Mouse (Mus musculus): ENCODE data around the gene Tmem198b. TPM values are rescaled to one million over a fixed set of nuclear protein-coding genes. Genes with fewer than 3 reads are reported as not detected.
A peak's percentile ranks its signal among the peaks of the same experiment; 100 is the strongest.

Tmem198b gene
- total RNA-seq, 2 experiments from 2014 or later, result 9.4 to 10.9 TPM

GRCm38 (mm10) chr10:128820217-128820616, 16.0 kb upstream of the Tmem198b start:
- Histone ChIP-seq H3K4me3 (no peak overlapping the region), H3K27ac (no peak overlapping the region)
- DNase-seq (ENCODE audit: low spot score in 2 of 2), result peak in 1 of 2 experiments; percentile 55
- no peak for TF ChIP-seq CTCF (conservative IDR thresholded peaks at IDR 0.05)

GRCm38 (mm10) chr10:128817033-128817432, 12.9 kb upstream of the Tmem198b start, which contains the start of gene Sarnp:
Sarnp (plus strand) TSS chr10:128817333.
- DNase-seq (ENCODE audit: low spot score in 2 of 2), result no peak
- Histone ChIP-seq H3K27ac (no peak within 1 kb of the TSS), H3K4me3 (no peak within 1 kb of the TSS)
- TF ChIP-seq CTCF (conservative IDR thresholded peaks at IDR 0.05), result no peak

- DNase-seq (ENCODE audit: low spot score in 2 of 2), result no peak
- 0 out of 2 replicates have a peak overlapping the region, but pooled peaks have one; percentile 4 for H3K27ac ChIP-seq
- peak overlapping the region; percentile 94 for H3K4me3 ChIP-seq
- no peak for TF ChIP-seq CTCF (conservative IDR thresholded peaks at IDR 0.05)
These were observed 2.8 kb upstream of the Tmem198b start for GRCm38 (mm10) chr10:128807018-128807417.

- DNase-seq (ENCODE audit: low spot score in 2 of 2), result no peak
- H3K27ac ChIP-seq, result peak overlapping the region; percentile 46; the same call in 1 of the 2 replicates
- no peak for TF ChIP-seq CTCF (conservative IDR thresholded peaks at IDR 0.05)
- H3K4me3 ChIP-seq, result peak overlapping the region; percentile 94
These were observed 1.9 kb upstream of the Tmem198b start for GRCm38 (mm10) chr10:128806086-128806485.

GRCm38 (mm10) chr10:128805092-128806000, 1.2 kb upstream of the Tmem198b start:
- H3K27ac ChIP-seq, result peak overlapping the region; percentile 98
- peak overlapping the region; percentile 94 for H3K4me3 ChIP-seq
- peak; percentile 49 for TF ChIP-seq CTCF (conservative IDR thresholded peaks at IDR 0.05)
- peak; percentile 92 to 95 for DNase-seq (ENCODE audit: low spot score in 2 of 2)

- TF ChIP-seq CTCF (conservative IDR thresholded peaks at IDR 0.05), result no peak
- H3K27ac ChIP-seq, result peak within 1 kb of the TSS; percentile 98
- DNase-seq (ENCODE audit: low spot score in 2 of 2), result peak; percentile 71 to 78
- H3K4me3 ChIP-seq, result peak within 1 kb of the TSS; percentile 94
These were observed 349 bp downstream of the Tmem198b start, which contains the start of gene Dnajc14 for GRCm38 (mm10) chr10:128803771-128804270. Dnajc14 (plus strand) TSS chr10:128804062.

GRCm38 (mm10) chr10:128803361-128803760, 809 bp downstream of the Tmem198b start:
- TF ChIP-seq CTCF (conservative IDR thresholded peaks at IDR 0.05), result no peak

GRCm38 (mm10) chr10:128802956-128803355, 1.2 kb downstream of the Tmem198b start:
- Histone ChIP-seq H3K4me3 (peak overlapping the region; percentile 94), H3K27ac (peak overlapping the region; percentile 98; the same call in 1 of the 2 replicates)
- no peak for DNase-seq (ENCODE audit: low spot score in 2 of 2)
- TF ChIP-seq CTCF (conservative IDR thresholded peaks at IDR 0.05), result no peak

More at GRCm38 (mm10) chr10:128803361-128803760, 809 bp downstream of the Tmem198b start:
- peak overlapping the region; percentile 98 for H3K27ac ChIP-seq
- peak overlapping the region; percentile 94 for H3K4me3 ChIP-seq
- no peak for DNase-seq (ENCODE audit: low spot score in 2 of 2)

GRCm38 (mm10) chr10:128801981-128802495, 2.1 kb downstream of the Tmem198b start:
- H3K27ac ChIP-seq, result no peak overlapping the region
- no peak overlapping the region for H3K4me3 ChIP-seq
- no peak for DNase-seq (ENCODE audit: low spot score in 2 of 2)
- TF ChIP-seq CTCF (conservative IDR thresholded peaks at IDR 0.05), result no peak

GRCm38 (mm10) chr10:128798676-128799075, 5.5 kb downstream of the Tmem198b start:
- Histone ChIP-seq H3K27ac (no peak overlapping the region), H3K4me3 (no peak overlapping the region)
- DNase-seq (ENCODE audit: low spot score in 2 of 2), result no peak
- TF ChIP-seq CTCF (conservative IDR thresholded peaks at IDR 0.05), result no peak

- TF ChIP-seq CTCF (conservative IDR thresholded peaks at IDR 0.05), result no peak
- DNase-seq (ENCODE audit: low spot score in 2 of 2), result no peak
- no peak overlapping the region for H3K4me3 ChIP-seq
- H3K27ac ChIP-seq, result no peak overlapping the region
These were observed 8.6 kb downstream of the Tmem198b start for GRCm38 (mm10) chr10:128795581-128795980.

- Histone ChIP-seq H3K27ac (no peak overlapping the region), H3K4me3 (no peak overlapping the region)
- TF ChIP-seq CTCF (conservative IDR thresholded peaks at IDR 0.05), result no peak
- no peak for DNase-seq (ENCODE audit: low spot score in 2 of 2)
These were observed 9.8 kb downstream of the Tmem198b start for GRCm38 (mm10) chr10:128794391-128794790.

GRCm38 (mm10) chr10:128793258-128793657, 10.9 kb downstream of the Tmem198b start:
- Histone ChIP-seq H3K4me3 (no peak overlapping the region), H3K27ac (no peak overlapping the region)
- TF ChIP-seq CTCF (conservative IDR thresholded peaks at IDR 0.05), result no peak
- DNase-seq (ENCODE audit: low spot score in 2 of 2), result no peak
